Mouse (Mus musculus): ENCODE measurements around the gene D130043K22Rik.

- TF ChIP-seq POLR2A (IDR thresholded peaks at IDR 0.05; ENCODE audit: low read depth, low read length) (no peak), CTCF (IDR thresholded peaks at IDR 0.05; ENCODE audit: extremely low read depth, insufficient read length, insufficient replicate concordance, low read depth, low read length) (no peak)
Measured at GRCm38 (mm10) chr13:24868233-24868632, 23.3 kb downstream of the D130043K22Rik start.

Data from small intestine, adult 2 months (tissue).